Mouse (Mus musculus): Measurements from ENCODE around the gene Nfia. TPM values are rescaled to one million over a fixed set of nuclear protein-coding genes. Genes with fewer than 3 reads are reported as not detected.
A peak's percentile ranks its signal among the peaks of the same experiment; 100 is the strongest.

Gene Nfia
- polyA plus RNA-seq, 1 experiment from 2014 or later = 33.7 TPM

DNA sequence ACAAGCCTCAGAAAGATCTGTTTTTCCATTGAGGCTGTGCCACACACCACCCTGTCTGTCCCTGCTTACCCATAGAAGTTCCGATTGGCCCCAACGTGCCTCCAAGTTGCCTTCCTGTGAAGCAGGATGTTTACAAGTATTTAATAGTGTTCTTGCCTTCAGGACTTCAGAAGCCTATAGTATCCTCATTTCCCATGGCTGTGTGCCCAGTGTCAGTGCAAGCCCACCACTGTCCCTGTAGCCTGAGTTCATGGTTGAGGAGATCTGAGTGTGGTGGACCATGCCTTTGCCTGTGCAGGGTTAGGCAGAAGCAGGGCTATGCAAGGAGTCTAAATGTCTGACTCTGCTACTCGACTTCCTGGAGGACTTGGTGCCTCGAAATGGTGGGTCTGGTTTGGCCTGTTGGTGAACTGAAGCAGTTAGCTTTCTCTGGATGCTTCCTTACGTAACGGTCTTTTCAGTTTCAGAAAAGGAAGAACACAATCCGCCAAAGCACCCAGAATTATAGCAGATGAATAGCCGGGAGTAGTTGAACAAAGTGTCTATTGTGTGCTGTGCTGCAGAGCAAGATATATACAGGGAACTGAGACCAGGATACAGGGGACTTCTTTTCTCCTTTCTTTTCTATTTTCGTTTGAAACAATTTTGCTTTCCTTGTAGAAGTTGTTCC is 99.4 kb downstream of the Nfia start:
- Histone ChIP-seq H3K27ac (ENCODE audit: low read depth, low read length) (0 out of 2 replicates have a peak overlapping the region, but pooled peaks have one; percentile 15), H3K27me3 (ENCODE audit: control insufficient read depth, insufficient read depth, low read length) (no peaks in the 10 kb centered on the region), H3K4me1 (ENCODE audit: control insufficient read depth, insufficient read depth, low read length) (peaks cover 20% of the 10 kb centered on the region), H3K9ac (ENCODE audit: low read depth, low read length) (no peak overlapping the region), H3K4me3 (ENCODE audit: low read depth, low read length) (no peak overlapping the region), H3K4me2 (no peak overlapping the region), H3K9me3 (replicated peaks; ENCODE audit: control insufficient read depth, low read length) (no peaks in the 10 kb centered on the region), H3K36me3 (ENCODE audit: control insufficient read depth, insufficient read depth, low read length) (no peaks in the 10 kb centered on the region)
- 62% methylated on average over 9 of the region's 9 CpGs for WGBS (ENCODE audit: insufficient replicate concordance)
- no peak for ATAC-seq (replicated peaks; ENCODE audit: insufficient number of reproducible peaks, low FRiP score, low TSS enrichment)

DNA sequence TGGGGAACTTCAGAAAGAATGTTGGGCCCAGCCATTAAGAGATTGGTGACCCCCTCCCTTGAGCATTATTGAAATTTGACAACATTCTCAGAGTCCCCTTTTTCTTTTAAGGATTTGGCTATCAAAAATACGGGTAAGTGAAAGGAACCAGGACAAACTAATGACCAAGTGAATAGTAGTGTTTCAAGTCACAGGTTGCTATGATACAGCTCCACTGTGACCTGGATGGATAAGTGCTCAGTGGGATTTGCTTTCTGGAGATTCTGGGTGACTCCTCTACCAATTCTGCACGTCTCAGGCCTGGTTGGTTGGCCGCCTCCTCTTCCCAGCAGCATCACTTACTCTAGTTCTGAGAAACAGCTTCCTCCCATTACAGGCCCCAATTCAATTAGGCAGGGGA is 102.4 kb downstream of the Nfia start:
- WGBS (ENCODE audit: insufficient replicate concordance) = 74% methylated on average over 3 of the region's 3 CpGs
- ATAC-seq (replicated peaks; ENCODE audit: insufficient number of reproducible peaks, low FRiP score, low TSS enrichment) = no peak
- no peak overlapping the region for H3K4me2 ChIP-seq
- H3K4me3 ChIP-seq (ENCODE audit: low read depth, low read length) = no peak overlapping the region
- no peaks in the 10 kb centered on the region for H3K27me3 ChIP-seq (ENCODE audit: control insufficient read depth, insufficient read depth, low read length)
- H3K27ac ChIP-seq (ENCODE audit: low read depth, low read length) = no peak overlapping the region
- H3K9ac ChIP-seq (ENCODE audit: low read depth, low read length) = no peak overlapping the region
- H3K9me3 ChIP-seq (replicated peaks; ENCODE audit: control insufficient read depth, low read length) = no peaks in the 10 kb centered on the region
- H3K36me3 ChIP-seq (ENCODE audit: control insufficient read depth, insufficient read depth, low read length) = no peaks in the 10 kb centered on the region
- peaks cover 7% of the 10 kb centered on the region; the same call in 1 of the 2 replicates for H3K4me1 ChIP-seq (ENCODE audit: control insufficient read depth, insufficient read depth, low read length)

DNA sequence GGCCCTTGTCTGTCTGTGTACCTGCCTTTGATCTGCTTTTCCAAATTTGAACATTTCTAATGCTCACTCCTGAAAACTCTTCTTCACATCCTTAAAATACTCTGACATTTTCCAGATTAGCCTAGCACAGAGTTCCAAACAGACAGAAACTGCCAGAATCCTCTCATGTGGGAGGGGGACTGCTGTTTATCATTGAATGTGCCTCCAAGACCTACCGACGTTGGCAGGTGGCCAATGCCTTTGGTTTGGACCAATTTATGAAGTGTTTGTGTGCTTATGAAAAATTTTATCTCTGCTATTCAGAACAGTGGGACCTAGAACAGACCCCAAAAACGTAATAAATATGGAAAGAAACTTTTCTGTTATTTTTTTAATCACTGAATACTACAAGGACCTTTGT is 103.4 kb downstream of the Nfia start:
- Histone ChIP-seq H3K27ac (ENCODE audit: low read depth, low read length) (no peak overlapping the region), H3K27me3 (ENCODE audit: control insufficient read depth, insufficient read depth, low read length) (no peaks in the 10 kb centered on the region), H3K4me2 (no peak overlapping the region), H3K36me3 (ENCODE audit: control insufficient read depth, insufficient read depth, low read length) (no peaks in the 10 kb centered on the region), H3K4me3 (ENCODE audit: low read depth, low read length) (no peak overlapping the region), H3K9me3 (replicated peaks; ENCODE audit: control insufficient read depth, low read length) (no peaks in the 10 kb centered on the region), H3K9ac (ENCODE audit: low read depth, low read length) (no peak overlapping the region), H3K4me1 (ENCODE audit: control insufficient read depth, insufficient read depth, low read length) (peaks cover 7% of the 10 kb centered on the region; the same call in 1 of the 2 replicates)
- no peak for ATAC-seq (replicated peaks; ENCODE audit: insufficient number of reproducible peaks, low FRiP score, low TSS enrichment)
- WGBS (ENCODE audit: insufficient replicate concordance) = 53% methylated on average over 3 of the region's 3 CpGs

DNA sequence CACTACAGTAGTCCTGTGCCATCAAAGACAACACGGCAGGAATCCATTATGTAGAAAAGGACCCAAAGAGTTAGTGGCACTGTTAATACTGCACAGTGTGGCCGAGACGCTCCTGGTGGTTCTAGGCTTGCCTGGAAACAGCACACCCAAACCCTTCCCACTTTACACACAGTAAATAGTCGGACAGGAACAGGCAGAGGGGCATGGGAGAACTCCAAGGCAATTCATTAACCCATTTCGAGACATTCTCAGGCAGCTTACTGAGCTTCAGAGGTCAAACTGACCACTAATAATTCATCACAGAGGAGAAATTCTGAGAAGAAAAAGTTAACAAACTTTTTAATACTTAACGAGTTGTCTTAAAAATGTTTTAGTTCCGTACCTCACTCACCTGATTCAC is 107.2 kb downstream of the Nfia start:
- H3K9ac ChIP-seq (ENCODE audit: low read depth, low read length) = no peak overlapping the region
- no peak overlapping the region for H3K4me3 ChIP-seq (ENCODE audit: low read depth, low read length)
- H3K9me3 ChIP-seq (replicated peaks; ENCODE audit: control insufficient read depth, low read length) = no peaks in the 10 kb centered on the region
- WGBS (ENCODE audit: insufficient replicate concordance) = 79% methylated on average over 7 of the region's 7 CpGs
- peaks cover 7% of the 10 kb centered on the region; the same call in 1 of the 2 replicates for H3K4me1 ChIP-seq (ENCODE audit: control insufficient read depth, insufficient read depth, low read length)
- no peak for ATAC-seq (replicated peaks; ENCODE audit: insufficient number of reproducible peaks, low FRiP score, low TSS enrichment)
- H3K4me2 ChIP-seq = no peak overlapping the region
- H3K27me3 ChIP-seq (ENCODE audit: control insufficient read depth, insufficient read depth, low read length) = no peaks in the 10 kb centered on the region
- no peak overlapping the region for H3K27ac ChIP-seq (ENCODE audit: low read depth, low read length)
- H3K36me3 ChIP-seq (ENCODE audit: control insufficient read depth, insufficient read depth, low read length) = no peaks in the 10 kb centered on the region

DNA sequence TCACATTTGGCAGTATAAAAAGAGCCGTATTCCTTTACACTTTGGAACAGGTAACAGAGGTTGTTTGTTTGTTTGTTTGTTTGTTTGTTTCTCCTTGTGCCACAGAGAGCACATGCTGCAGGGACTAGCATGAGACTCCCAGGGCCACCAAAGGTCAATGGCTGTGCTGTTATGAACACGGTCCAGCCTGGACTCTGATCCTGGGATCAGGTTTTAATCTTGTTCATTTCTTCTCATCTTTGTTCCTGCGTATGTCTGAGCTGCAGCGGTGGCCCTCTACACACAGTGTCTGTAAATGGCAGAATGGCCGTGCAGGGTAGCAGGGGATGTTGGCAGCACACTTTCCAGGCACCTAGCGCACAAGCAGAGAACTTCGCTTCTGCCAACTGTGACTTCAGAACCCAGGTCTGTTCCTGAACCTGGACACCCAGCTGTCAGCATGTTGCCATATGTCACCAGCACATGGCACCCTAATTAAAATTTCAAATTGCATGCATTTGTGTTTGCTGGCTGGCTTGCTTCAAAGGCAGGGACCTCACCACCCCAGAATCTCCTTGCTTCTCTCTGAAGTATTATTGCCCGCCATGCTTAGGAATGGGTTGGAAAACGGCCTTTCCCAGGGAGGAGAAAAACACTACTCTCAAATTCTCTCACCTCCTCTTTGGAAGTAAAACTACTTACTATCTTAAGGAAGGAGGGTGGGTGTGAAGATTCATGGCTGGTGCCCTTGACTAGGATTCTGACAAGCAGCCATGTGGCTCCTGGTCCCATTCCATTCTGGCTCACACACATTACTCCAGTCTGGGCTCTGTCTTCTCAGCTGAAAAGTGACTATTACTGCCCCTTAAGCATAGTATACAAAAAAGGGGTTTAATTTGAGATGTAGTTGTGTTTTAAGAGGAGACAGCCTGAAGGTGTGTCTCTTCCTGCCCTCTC is 107.9 kb downstream of the Nfia start:
- Histone ChIP-seq H3K36me3 (ENCODE audit: control insufficient read depth, insufficient read depth, low read length) (no peaks in the 10 kb centered on the region), H3K27me3 (ENCODE audit: control insufficient read depth, insufficient read depth, low read length) (no peaks in the 10 kb centered on the region), H3K4me2 (no peak overlapping the region), H3K27ac (ENCODE audit: low read depth, low read length) (no peak overlapping the region), H3K9ac (ENCODE audit: low read depth, low read length) (no peak overlapping the region), H3K4me1 (ENCODE audit: control insufficient read depth, insufficient read depth, low read length) (peaks cover 5% of the 10 kb centered on the region; the same call in 1 of the 2 replicates), H3K9me3 (replicated peaks; ENCODE audit: control insufficient read depth, low read length) (no peaks in the 10 kb centered on the region), H3K4me3 (ENCODE audit: low read depth, low read length) (no peak overlapping the region)
- no peak for ATAC-seq (replicated peaks; ENCODE audit: insufficient number of reproducible peaks, low FRiP score, low TSS enrichment)
- WGBS (ENCODE audit: insufficient replicate concordance) = 83% methylated on average over 9 of the region's 9 CpGs

DNA sequence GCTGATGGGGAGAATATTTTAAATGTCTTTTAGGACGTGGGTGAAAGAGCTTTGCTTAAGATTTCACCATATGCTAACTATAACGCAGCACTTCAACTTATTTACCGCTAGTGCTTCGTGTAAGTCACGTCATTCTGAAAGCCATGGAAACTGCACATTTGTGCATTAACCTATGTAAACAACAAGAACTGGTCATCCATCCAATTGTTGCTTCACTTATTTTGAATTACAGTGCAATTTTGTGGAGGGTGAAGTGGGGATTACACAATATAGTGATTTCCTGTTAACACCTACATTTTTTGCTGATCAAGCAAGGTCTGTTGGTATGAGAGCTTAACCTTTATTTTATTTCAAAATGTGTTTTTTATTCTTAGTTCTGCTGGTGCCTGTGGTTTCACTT is 113.0 kb downstream of the Nfia start:
- Histone ChIP-seq H3K36me3 (ENCODE audit: control insufficient read depth, insufficient read depth, low read length) (no peaks in the 10 kb centered on the region), H3K4me1 (ENCODE audit: control insufficient read depth, insufficient read depth, low read length) (peaks cover 3% of the 10 kb centered on the region; the same call in 1 of the 2 replicates), H3K9me3 (replicated peaks; ENCODE audit: control insufficient read depth, low read length) (no peaks in the 10 kb centered on the region), H3K4me2 (no peak overlapping the region), H3K27ac (ENCODE audit: low read depth, low read length) (no peak overlapping the region), H3K4me3 (ENCODE audit: low read depth, low read length) (no peak overlapping the region), H3K9ac (ENCODE audit: low read depth, low read length) (no peak overlapping the region), H3K27me3 (ENCODE audit: control insufficient read depth, insufficient read depth, low read length) (no peaks in the 10 kb centered on the region)
- WGBS (ENCODE audit: insufficient replicate concordance) = 89% methylated on average over 5 of the region's 5 CpGs
- no peak for ATAC-seq (replicated peaks; ENCODE audit: insufficient number of reproducible peaks, low FRiP score, low TSS enrichment)

DNA sequence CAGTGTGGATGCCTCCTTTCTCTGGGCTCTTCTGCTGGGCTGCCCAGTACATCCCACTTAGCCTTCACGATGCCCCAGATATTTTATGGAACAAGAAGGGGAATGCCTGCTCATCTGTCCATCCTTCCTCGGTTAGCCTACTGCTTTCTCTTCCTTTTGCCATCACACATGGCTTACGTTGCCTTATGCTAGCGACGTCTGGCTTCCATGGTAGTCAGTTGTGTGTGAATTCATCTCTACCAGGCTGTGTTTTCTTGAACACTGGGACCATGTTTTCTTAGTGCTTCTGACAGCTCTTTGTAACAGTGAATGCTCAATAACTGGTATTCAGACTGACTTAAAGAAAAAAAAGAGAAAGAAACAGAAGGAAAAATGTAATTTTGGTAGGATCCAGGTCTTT is 113.7 kb downstream of the Nfia start:
- Histone ChIP-seq H3K36me3 (ENCODE audit: control insufficient read depth, insufficient read depth, low read length) (no peaks in the 10 kb centered on the region), H3K9ac (ENCODE audit: low read depth, low read length) (no peak overlapping the region), H3K9me3 (replicated peaks; ENCODE audit: control insufficient read depth, low read length) (no peaks in the 10 kb centered on the region), H3K4me3 (ENCODE audit: low read depth, low read length) (no peak overlapping the region), H3K27ac (ENCODE audit: low read depth, low read length) (peak overlapping the region; percentile 41; the same call in 1 of the 2 replicates), H3K4me2 (no peak overlapping the region), H3K4me1 (ENCODE audit: control insufficient read depth, insufficient read depth, low read length) (peaks cover 3% of the 10 kb centered on the region; the same call in 1 of the 2 replicates), H3K27me3 (ENCODE audit: control insufficient read depth, insufficient read depth, low read length) (no peaks in the 10 kb centered on the region)
- WGBS (ENCODE audit: insufficient replicate concordance) = 91% methylated on average over 5 of the region's 5 CpGs
- ATAC-seq (replicated peaks; ENCODE audit: insufficient number of reproducible peaks, low FRiP score, low TSS enrichment) = no peak

DNA sequence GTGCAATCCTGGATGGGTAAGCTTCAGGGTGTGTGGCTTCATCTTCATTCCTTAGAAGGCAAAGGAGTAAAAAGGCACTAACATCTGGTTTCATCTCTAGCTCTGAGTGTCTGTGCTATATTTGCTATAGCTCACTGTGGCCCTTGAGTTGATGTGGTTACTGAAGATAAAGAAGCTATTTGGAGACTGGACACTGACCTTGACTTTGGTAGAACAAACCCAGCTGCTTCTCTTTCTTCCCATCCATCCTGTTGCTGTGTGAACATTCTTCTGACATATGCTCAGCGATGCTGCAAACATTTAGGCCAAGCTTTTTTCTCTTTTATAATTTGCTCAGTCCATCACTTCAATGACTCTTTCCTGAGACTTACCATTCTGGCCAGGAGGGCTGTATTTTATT is 114.7 kb downstream of the Nfia start:
- Histone ChIP-seq H3K36me3 (ENCODE audit: control insufficient read depth, insufficient read depth, low read length) (no peaks in the 10 kb centered on the region), H3K27ac (ENCODE audit: low read depth, low read length) (peak overlapping the region; percentile 24), H3K9ac (ENCODE audit: low read depth, low read length) (no peak overlapping the region), H3K27me3 (ENCODE audit: control insufficient read depth, insufficient read depth, low read length) (no peaks in the 10 kb centered on the region), H3K4me3 (ENCODE audit: low read depth, low read length) (no peak overlapping the region), H3K4me1 (ENCODE audit: control insufficient read depth, insufficient read depth, low read length) (peaks cover 3% of the 10 kb centered on the region; the same call in 1 of the 2 replicates), H3K9me3 (replicated peaks; ENCODE audit: control insufficient read depth, low read length) (no peaks in the 10 kb centered on the region), H3K4me2 (no peak overlapping the region)
- no peak for ATAC-seq (replicated peaks; ENCODE audit: insufficient number of reproducible peaks, low FRiP score, low TSS enrichment)
- 70% methylated on average over 1 of the region's 1 CpGs for WGBS (ENCODE audit: insufficient replicate concordance)

All from heart, embryonic 11.5 days (tissue).